Mouse (Mus musculus) gastrocnemius, adult 2 months (tissue): Measurements from ENCODE around the gene Cdk15. TPM values are rescaled to one million over a fixed set of nuclear protein-coding genes. Genes with fewer than 3 reads are reported as not detected.

Experiments used
- DNase-seq: peaks from one replicate; pipeline ENCODE4 v3.0.0; 2022
- H3K27ac ChIP-seq: fragments of 200-600 bp; 2 replicates; pipeline ENCODE4 v1.8.1; 2022; ENCODE audit warnings: mild to moderate bottlenecking
- H3K4me3 ChIP-seq: fragments of 200-600 bp; 2 replicates; pipeline ENCODE4 v1.8.1; 2022; ENCODE audit warnings: mild to moderate bottlenecking, moderate library complexity
- CTCF ChIP-seq: fragments of 200-600 bp; IDR thresholded peaks from 2 replicates; pipeline ENCODE4 v1.8.1; 2022; ENCODE audit warnings: antibody characterized with exemption, mild to moderate bottlenecking, moderate library complexity
- intact Hi-C: fragments of 180-260 bp; cut with DNase I; formaldehyde crosslinking; loops from one replicate; pipeline ENCODE4 v1.15.1; 2025
- total RNA-seq, 2 experiments: library from RNA; stranded (reverse); gene quantifications; 2 replicates each; pipeline ENCODE4 v1.2.3; 2021

Gene Cdk15
- total RNA-seq, 2 experiments from 2014 or later = 0.14 TPM; not detected in 1

- peak overlapping the region; percentile 87 for H3K27ac ChIP-seq
- TF ChIP-seq CTCF = peak; percentile 91; the same call in 1 of the 2 replicates
- intact Hi-C loops = loop anchor here (1.0 to 5.0 kb wide), 4 partner anchors 45 to 467 kb away; no protein-coding TSS in a partner anchor
- peak; percentile 61 for DNase-seq
- H3K4me3 ChIP-seq = peak overlapping the region; percentile 100
These were observed 19.0 kb upstream of the Cdk15 start for GRCm38 (mm10) chr1:59237614-59238211.

- no peak for TF ChIP-seq CTCF
- no peak overlapping the region for H3K4me3 ChIP-seq
- no peak for DNase-seq
- no peak overlapping the region for H3K27ac ChIP-seq
- intact Hi-C loops = loop anchor here (10.0 kb wide), 1 partner anchor 241 kb away; the partner anchor contains the start of gene Fzd7
These were observed 12.9 kb upstream of the Cdk15 start for GRCm38 (mm10) chr1:59243770-59244169.

GRCm38 (mm10) chr1:59247602-59248001 lies 9.1 kb upstream of the Cdk15 start:
- peak; percentile 80 for TF ChIP-seq CTCF
- DNase-seq = peak; percentile 66
- intact Hi-C loops = loop anchor here (2.0 to 10.0 kb wide), 2 partner anchors 237 to 375 kb away; partner anchors contain the start of gene Fzd7
- Histone ChIP-seq H3K4me3 (no peak overlapping the region), H3K27ac (no peak overlapping the region)

GRCm38 (mm10) chr1:59252762-59253161 lies 3.9 kb upstream of the Cdk15 start:
- intact Hi-C loops = no loop called here
- Histone ChIP-seq H3K27ac (no peak overlapping the region), H3K4me3 (no peak overlapping the region)
- TF ChIP-seq CTCF = no peak
- no peak for DNase-seq

- TF ChIP-seq CTCF = no peak
- DNase-seq = no peak
- H3K4me3 ChIP-seq = no peak overlapping the region
These were observed 3.3 kb upstream of the Cdk15 start for GRCm38 (mm10) chr1:59253301-59253909.

GRCm38 (mm10) chr1:59257736-59258135 lies 1.0 kb downstream of the Cdk15 start:
- Histone ChIP-seq H3K27ac (no peak overlapping the region), H3K4me3 (no peak overlapping the region)
- DNase-seq = no peak
- TF ChIP-seq CTCF = no peak
- intact Hi-C loops = no loop called here

More at GRCm38 (mm10) chr1:59253301-59253909, 3.3 kb upstream of the Cdk15 start:
- H3K27ac ChIP-seq = no peak overlapping the region
- intact Hi-C loops = no loop called here

GRCm38 (mm10) chr1:59268931-59269330 lies 12.2 kb downstream of the Cdk15 start:
- intact Hi-C loops = no loop called here
- Histone ChIP-seq H3K4me3 (no peak overlapping the region), H3K27ac (no peak overlapping the region)
- no peak for DNase-seq
- TF ChIP-seq CTCF = no peak

GRCm38 (mm10) chr1:59269466-59269865 lies 12.8 kb downstream of the Cdk15 start:
- intact Hi-C loops = no loop called here
- DNase-seq = no peak
- Histone ChIP-seq H3K4me3 (no peak overlapping the region), H3K27ac (no peak overlapping the region)
- TF ChIP-seq CTCF = no peak

- Histone ChIP-seq H3K4me3 (no peak overlapping the region), H3K27ac (peak overlapping the region; percentile 24; the same call in 1 of the 2 replicates)
- intact Hi-C loops = no loop called here
- TF ChIP-seq CTCF = no peak
- peak; percentile 19 for DNase-seq
These were observed 13.4 kb downstream of the Cdk15 start for GRCm38 (mm10) chr1:59269951-59270689.

GRCm38 (mm10) chr1:59272189-59272588 lies 15.5 kb downstream of the Cdk15 start:
- H3K27ac ChIP-seq = no peak overlapping the region
- no peak overlapping the region for H3K4me3 ChIP-seq
- DNase-seq = no peak
- TF ChIP-seq CTCF = no peak
- intact Hi-C loops = no loop called here

- intact Hi-C loops = no loop called here
- H3K4me3 ChIP-seq = no peak overlapping the region
- DNase-seq = no peak
- no peak overlapping the region for H3K27ac ChIP-seq
- no peak for TF ChIP-seq CTCF
These were observed 29.2 kb downstream of the Cdk15 start for GRCm38 (mm10) chr1:59285880-59286279.

- DNase-seq = no peak
- peak; percentile 51 for TF ChIP-seq CTCF
- intact Hi-C loops = no loop called here
- Histone ChIP-seq H3K4me3 (no peak overlapping the region), H3K27ac (no peak overlapping the region)
These were observed 29.7 kb downstream of the Cdk15 start for GRCm38 (mm10) chr1:59286316-59286850.

- TF ChIP-seq CTCF = no peak
- Histone ChIP-seq H3K4me3 (no peak overlapping the region), H3K27ac (no peak overlapping the region)
- intact Hi-C loops = no loop called here
- no peak for DNase-seq
These were observed 31.0 kb downstream of the Cdk15 start for GRCm38 (mm10) chr1:59287733-59288132.
